Mouse (Mus musculus) thymus, postnatal 36 days (tissue): ENCODE results near the gene Wbp1l.

Source experiments
- DNase-seq, 2 experiments: peaks; one replicate each; pipeline ENCODE4 v3.0.0; 2022; ENCODE audit warnings: mixed read lengths in 2 of 2

Wbp1l gene

DNA sequence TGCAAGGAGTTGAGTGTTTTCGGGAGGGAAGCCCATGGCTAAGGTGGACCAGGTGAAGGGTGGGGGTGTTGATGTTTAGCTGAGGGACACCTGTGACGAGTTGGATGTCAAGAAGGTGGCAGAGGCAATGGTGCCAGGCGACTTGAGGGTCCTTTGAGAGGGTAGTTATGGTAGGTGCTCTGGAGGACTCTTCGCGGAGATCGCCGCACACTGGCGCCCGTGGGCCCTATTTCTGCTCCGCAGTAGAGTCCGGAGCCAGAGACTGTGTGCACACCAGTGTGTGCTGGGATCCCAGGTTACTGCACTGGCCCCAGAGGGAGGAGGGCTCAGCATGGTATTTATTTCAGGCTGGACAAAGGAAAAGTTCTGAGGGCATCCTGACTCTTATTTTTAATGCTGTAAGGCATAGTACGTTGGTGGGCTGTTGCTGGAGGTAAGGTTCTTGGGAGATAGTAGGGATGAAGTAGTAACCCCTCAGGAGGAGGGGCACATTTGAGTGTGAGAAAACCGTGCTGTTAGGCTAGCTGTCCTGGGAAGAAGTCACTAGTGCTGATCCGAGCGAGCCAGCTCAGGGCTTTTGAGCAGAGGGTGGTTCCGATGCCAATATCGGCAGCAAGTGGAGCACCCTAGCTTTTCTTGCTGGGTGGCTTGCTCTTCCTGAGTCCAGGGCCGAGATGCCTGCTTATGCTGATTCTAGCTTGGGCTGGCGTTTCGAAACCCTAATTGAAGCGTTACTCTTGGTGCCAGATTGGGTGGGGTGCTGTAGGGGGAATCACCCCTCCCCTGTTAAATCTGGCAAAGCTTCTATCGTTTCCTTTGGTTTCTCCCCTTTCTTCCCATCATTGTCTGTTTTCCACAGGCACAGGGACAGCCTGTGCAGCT lies 732 bp downstream of the Wbp1l start:
- DNase-seq = no peak

DNA sequence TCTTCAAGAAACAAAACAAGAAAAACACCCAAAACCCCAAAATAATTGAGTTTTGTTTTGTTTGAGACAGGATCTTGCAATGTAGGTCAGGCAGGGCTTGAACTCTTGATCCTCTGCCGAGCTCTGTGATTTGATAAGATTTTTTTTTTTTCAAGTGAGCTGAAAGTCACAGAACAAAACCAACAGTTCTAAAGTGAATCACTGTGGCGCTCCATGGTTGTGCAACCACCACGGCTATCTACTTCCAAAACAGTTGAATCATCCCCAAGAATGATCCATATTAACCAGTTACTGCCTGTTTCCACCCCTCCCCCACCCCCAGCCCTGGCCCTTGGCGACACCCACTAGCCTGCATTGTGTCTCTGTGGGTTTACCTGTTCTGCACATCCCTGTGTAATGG lies 1.5 kb downstream of the Wbp1l start:
- no peak for DNase-seq

DNA sequence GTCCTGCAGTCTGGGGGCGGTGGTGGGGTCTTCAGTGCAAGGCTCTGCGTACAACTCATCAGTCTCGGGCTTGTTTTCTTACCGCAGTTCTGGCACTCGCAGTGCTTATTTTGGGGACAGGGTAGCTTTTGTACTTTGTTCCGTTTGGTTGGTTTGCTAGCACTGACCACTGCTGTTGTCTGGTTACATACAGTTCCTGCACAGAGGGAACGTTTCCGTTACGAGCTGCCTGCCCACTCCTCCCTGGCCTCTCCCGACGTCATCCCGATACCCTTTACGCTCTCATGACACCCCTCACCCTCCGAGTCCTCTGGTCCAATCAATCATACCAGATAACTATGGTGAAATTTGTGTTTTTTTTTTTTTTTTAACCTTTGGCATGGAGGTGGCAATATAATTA lies 2.6 kb downstream of the Wbp1l start:
- no peak for DNase-seq

DNA sequence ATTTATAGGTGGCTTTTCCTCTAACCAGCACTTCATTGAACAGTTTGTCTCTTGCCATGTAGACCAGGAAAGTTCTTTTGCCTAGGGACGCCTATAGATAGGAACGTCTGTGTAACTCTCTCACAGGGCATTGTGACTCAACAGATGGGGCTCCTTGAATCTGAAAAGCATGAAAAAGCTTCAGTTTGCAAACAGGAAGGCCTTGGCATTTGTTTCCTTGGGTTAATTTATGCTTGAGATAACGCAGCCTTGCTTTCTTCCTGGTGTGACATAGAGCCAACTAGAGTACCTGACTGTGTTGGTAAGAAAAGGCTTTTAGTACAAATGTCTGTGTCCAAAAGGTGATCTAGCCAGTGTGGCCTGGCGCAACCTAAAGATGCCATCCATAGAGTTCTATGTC lies 3.5 kb downstream of the Wbp1l start:
- no peak for DNase-seq

DNA sequence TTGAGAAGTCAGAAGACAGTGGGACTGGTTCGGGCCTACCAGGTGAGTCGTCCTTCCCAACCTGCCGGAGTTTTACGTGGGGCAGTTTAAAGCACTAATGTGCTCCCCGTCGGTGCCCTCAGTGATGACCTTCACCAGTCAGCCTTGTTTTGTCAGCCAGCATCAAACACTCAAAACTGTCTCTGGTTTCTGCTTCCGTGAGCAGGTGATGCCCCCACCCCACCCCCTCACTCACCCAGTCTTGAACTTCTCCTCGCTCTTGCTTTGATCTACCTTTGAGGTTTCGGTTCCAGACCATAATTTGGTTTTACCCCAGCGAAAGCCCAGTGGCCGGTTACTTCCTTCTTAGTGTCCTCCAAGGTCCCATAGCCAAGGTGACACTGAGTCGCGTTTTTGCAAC lies 7.8 kb downstream of the Wbp1l start:
- peak in 1 of 2 experiments; percentile 28 for DNase-seq

DNA sequence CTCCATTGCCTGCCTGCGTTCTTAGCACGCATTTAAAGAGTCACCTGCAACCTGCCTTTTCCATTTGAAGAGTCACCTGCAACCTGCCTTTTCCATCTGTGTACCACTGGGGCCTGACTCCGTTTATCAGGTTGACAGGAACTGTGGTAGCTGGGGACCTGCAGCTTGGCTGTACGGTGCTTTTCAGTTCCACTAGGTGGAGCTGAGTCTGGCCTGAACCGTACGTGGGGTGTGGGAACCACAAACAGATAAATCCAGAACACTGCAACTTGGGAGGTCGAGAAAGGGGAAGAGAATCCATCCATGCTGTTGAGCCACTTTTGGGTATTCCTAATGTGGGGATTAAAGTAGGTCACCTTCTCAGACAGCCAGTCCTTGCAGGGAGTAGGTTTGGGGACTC lies 8.5 kb downstream of the Wbp1l start:
- peak; percentile 44 to 55 for DNase-seq

DNA sequence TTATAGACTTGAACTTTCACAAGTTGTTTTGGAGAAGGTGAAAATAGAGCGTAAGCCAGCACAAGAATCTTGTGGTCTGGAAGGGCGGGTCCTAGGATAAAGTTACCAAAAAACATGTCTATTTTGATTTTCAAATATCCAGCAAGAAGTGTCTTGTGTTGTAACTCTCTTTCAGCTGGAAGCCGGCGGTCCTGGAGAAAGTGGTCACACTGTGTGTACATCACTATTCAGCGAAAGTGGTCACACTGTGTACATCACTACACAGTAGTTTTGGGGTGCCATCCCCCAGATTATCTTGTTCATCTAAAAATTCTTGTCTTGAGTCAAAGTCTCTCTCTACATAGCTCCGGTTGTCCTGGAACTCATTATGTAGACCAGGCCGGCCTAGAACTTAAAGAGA lies 9.3 kb downstream of the Wbp1l start:
- DNase-seq = no peak

DNA sequence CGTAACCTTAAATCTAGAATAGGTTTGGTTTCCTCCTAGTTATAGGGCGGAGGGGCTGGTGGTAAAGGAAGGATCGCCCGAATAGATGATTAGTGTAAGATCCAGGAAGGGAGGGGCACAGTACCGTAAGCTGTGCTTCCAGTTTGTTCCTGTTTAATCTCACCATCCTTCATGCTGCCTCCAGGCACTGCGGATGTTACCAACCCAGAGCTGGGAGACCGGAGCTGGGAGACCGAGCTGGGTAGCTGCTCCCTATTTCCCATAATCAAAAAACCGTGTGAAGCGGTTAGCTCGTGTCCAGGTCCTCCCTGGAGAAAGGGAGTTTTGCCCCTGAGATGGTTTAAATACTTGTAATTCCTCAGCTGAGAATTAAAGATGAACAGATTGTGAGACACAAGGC lies 17.5 kb downstream of the Wbp1l start:
- DNase-seq = no peak

DNA sequence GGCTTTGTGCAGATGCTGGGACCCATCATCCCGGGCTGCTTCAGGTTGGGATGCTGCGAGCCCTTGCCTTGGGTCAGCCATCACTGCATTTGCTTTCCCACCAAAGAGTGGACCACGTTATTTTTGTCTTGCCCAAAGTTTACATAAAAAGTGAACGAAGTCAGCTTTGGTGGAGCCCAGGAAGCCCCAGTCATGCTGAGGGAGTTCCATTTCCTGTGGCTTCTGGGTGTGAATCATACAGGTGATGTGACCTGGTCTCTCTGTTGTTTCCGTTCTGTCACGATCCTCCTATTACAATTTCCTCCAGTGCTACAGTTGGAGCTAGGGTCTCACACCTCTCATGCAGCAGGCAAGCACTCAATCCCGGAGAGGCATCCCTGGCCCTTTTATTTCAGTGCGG lies 18.5 kb downstream of the Wbp1l start:
- no peak for DNase-seq

DNA sequence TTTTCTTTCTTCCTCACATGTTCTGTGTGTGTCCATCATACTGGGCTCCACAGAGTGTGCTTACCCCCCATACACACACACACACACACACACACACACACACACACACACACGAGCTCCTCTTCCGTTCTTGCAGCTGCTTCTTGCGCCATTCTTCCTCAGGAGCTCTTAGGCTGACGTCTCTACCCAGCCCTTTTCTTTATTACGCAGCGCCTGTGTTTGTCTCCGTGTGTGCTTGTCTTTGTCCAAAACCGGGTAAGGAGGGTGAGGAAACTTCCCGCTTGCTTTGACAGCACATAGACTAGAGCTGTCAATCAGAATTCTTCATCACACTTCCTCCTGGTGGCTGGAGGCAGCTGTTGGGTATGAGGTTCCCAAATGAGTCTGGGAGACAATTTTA lies 19.4 kb downstream of the Wbp1l start:
- no peak for DNase-seq

DNA sequence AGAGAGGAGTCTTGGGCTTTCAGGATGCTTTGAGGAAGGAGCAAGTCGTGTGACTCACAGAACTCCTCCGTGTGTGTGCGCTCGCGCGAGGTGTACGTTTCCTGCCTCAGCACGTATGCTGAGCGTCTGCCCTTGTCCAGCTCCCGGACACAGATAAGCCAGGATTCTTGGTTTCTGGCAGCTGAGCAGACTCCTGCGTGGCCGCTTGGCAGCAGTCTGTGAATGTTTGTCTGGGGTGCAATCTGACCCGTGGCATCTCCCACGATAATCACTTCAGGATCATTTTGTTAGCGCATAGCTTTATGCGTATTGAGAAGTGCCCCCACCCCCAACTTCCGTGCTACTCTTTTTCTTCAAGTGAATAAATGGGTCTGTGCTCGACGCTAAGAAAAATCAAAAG lies 20.1 kb downstream of the Wbp1l start:
- DNase-seq = no peak

DNA sequence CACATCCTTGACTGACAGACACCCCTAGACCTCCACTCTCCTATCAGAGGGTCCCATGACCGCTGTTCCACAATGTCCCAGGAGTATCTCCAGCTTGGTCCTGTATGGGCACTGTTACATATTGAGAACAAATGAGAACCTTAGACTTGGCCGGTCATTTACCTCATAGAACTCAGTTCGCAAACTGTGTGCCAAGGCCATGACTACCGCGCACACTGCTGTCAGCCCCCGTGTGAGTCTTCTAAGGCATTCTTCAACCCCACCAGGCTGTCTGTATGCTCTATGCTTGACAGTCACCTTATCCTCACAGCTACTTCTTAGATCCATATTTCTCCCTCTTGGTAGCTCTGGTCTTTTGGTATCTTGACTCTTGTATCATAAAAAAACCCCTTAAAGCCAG lies 20.6 kb downstream of the Wbp1l start:
- DNase-seq = no peak

DNA sequence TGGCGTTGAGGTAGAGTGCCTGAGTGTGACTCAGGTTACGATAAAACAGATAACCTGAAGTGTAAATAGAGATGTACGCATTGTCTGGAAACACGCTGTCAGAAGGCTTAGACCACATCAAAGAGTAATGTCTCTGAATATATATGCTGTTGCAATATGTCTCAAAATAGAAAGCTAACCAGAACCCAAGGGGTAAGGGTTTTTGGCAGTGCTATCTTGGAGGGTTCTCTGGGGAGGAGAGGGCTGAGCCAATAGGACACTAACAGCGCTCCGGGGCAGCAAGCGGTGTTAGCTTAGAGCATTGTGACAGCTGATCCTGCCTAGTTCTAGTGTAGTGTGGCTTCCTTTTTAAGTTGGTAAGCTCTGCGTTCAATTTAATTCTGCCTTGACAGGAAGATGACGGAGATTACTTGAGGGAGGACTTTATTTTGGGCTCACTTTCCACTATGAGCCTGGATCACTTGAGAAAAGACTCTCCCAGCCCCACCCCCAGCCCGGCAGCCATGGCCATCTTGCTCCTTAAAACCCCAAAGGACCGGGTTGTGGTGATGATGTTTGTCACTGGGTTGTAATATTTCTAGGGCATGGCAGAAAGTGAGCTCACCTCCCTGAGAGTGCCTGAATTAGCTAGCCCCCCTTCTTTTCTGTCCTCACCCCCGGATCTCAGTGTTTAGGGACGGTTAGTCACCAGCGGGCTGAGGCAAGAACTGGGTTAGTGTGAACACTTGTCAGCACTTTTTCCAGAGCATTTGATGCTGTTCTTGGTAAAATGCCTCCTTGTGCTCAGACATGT lies 21.3 kb downstream of the Wbp1l start:
- DNase-seq = peak in 1 of 2 experiments; percentile 34

DNA sequence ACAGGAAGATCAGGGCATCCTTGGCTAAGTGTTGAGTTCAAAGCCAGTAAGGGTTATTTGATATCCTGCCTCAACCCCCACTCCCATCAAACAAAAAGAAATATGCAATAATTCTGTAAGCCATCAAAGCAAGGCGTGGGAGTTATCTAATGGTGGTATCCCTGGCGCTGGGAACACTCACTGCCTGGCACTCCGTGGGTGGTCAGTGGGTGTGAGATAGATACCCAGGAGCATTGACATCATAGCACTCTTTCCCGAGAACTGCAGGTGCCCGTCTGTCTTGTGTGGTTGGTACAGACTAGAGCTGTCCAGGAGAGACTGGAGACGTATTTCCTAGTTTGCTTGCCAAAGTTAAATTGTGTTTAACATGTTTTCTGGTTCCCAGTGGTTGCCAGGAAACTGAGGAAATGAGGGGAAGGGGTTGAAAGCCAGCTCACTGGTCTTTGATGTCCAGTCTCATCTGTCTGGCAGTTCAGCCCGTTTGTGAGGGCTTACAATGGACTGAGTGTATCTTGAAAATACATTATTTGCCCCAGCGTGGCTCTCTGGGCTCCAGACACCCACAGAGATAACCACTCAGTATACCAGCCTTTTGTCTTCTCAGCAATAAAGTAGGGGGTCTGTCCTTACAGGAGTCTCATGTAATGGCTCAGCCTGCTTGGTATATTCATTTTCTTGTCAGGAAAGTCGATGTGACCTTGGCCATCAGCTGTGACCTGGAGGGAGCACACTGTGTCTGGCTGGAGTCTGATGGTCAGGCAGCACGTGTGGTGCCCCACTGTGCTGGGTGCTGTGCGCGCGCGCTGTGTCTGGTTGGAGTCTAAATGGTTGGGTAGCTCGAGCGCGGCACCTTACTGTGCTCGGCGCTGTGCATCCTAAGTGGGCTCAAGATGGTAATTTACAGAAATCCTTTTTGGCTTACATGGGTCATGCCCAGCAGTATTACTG lies 22.6 kb downstream of the Wbp1l start:
- DNase-seq = no peak

DNA sequence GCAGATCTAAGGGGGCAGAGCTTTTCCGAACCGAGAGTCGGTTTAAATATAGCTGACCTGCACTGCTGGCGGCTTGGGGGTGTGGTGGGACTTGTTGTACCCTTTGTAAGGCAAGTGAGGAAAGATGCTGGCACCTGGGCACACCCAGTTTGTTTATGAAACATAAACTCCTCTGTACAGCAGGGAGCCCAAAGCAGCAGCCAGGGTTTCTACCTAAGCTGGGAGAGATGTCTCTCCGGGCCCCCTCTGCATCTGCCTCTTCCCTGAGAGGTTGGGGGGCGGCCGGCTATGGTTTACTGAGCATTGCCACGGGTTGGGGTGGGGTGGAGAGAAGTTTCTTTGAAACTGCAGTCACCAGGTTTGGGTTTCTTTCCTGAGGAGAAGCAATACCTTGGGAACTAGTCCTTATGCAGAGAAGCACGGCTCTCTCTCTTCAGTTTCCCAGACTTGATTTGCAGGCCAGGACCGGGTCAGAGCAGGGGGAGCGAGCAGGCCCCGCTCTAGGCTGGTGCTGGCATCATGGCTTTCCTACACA lies 23.8 kb downstream of the Wbp1l start:
- no peak for DNase-seq

DNA sequence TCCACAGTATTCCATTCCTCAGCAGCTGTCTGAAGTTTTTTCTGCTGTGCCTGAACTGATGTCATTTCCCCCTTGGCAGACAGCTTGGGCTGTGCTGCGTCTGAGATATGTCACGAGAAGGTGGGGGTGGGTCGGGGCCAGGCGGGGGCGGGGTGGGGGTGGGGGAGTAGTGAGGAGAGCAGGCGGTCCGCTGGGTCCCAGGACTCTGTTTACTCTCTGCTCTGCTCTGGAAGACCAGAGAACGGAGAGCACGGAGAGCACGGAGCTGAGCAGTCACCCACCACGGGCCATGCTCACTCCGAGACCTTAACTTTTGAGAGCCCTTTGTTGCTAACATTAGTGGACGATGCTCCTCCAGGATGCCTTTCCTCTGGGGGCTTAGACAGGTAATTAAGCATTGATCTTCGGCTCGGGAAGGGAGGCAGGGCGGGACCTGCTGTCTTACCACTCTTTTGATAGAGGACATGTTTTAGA lies 24.3 kb downstream of the Wbp1l start:
- no peak for DNase-seq

DNA sequence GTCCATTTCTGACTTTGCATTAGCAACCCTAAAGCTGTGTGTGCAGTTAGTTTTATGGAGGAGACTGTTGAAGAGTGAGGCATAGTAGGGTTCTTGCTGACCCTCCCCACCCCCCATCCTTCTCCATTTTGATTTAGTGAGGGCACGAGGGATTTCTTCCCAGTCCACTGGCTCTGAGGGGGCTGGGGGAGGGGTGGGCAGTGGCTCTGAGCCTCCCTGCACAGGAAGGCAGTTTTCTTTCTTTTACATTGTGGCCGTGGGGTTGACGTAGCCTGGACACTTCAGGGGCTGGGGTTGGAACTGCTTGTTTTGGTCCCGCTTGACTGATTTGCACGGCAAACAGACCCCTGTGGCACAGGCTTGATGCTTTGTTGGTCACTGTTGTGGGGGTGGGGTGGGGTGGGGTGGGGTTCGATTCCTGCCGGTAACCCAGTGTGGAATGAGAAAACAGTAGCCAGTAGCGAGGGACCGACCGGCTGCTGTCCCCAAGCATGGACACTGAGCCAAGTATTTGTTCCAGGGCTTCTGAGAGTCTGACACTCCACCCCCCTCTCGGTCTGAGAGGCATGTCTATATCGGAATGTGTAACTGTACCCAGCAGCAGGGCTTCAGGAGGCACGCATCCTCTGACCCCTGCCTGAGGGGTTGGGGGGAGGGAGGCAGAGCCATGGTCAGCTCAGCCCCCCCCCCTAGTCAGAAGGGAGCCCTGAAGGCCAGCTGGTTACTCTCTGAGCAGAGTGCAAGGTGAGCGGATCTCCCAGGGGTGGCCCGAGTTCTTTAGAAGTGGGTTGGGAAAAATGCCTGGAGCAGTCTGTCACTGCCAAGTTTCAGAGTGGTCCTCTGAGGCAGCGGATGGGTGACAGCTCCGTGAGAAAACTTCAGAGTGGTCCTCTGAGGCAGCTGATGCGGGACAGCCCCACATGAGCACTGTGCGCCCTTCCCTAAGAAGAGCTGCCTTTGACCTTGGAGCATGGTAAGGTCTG lies 25.2 kb downstream of the Wbp1l start:
- DNase-seq = no peak

DNA sequence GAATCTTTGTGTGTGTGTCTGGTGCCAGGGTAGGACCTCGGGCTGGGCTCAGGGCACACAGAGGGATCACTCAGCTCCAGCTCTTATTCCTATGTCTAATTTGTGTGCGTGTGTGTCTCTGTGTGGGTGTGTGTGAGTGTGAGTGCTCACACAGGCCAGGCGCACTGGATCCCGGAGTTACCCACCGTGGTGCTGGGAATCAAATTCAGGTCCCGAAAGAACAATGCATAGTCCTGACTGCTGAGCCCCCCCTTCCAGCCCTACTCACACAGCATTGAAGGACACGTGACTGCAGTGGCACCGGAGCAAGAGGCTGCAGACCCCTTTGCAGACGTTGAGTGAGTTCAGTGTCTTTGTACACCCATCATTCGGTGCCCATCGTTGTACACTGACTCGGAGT lies 26.1 kb downstream of the Wbp1l start:
- no peak for DNase-seq

DNA sequence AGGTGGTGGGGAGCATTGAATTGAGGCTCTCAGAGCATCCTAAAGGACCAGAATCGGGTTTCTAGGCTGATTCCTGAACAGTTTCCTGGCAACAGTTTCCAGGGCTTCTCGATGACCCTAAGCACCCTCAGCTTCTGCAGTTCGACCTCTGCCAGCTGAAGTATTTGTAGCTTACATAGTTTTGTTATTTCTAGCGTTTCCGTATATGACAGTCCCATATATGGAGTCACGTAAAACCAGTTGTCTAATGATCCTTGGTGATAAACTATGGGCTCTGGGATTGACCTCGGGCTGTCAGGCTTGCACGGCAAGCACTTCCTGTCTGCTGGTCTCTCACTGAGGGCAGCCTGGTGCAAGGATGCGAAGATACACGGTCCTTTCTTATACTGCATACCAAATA lies 26.6 kb downstream of the Wbp1l start:
- no peak for DNase-seq

DNA sequence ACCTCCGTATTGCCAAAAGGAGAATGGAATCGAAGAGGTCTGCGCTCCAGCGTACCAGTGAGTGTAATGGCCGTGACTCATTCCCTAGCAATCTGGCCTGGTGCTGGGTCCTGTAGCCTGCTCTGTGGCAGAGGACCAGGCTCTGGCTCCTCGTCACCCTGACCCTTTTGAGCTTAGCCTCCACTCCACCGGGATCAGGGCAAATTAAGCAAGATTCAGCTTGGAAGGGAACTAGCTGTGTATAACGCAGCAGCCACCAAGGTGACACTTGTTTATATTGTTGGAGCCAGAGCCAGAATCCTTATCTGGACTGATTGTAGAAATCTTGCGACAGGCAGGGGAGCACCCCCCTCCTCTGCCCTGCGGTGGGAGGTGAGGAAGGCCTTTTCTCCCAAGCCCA lies 29.5 kb downstream of the Wbp1l start:
- DNase-seq = no peak

DNA sequence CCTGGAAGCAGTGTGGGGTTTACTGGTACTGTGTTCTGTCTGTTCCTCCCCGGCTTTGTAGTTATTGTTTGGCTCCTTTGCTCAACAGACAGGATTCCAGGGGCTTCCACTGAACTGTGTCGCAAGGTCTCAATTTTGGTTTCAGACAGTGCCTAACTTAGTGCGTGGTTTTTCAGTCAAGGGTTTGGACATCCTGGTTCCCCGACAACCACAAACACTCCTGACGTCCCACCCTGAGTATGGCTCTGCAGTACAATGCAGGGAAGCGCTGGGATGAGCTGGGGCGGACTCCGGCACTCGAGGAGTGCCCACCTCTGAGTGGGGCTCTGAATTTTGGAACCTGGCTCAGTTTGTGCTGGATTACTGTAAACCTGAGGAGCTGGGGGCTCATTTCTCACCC lies 30.9 kb downstream of the Wbp1l start:
- DNase-seq = no peak
